Mouse (Mus musculus): ENCODE results near the gene Sqor.

Sqor gene

DNA sequence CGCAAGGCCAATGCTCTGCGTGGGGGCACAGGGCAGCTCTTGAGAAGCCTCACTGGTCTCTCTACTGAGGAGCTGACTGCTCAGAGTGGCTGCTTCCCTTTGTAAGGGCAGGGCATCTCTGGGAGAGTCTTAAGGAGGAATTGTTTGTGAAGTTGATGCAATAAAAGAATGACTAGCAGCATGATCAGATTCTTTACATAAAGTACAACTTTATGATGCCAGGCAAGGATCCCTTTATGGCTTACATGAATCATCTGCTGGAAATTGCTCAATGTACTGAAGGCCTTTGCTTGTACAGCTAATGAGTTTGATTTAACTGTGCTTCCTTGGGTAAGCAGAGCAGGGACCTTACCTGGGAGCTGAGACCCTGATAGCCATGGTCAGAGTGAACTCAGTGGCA lies 18.7 kb downstream of the Sqor start:
- DNase-seq (ENCODE audit: low spot score in 2 of 2), result no peak

DNA sequence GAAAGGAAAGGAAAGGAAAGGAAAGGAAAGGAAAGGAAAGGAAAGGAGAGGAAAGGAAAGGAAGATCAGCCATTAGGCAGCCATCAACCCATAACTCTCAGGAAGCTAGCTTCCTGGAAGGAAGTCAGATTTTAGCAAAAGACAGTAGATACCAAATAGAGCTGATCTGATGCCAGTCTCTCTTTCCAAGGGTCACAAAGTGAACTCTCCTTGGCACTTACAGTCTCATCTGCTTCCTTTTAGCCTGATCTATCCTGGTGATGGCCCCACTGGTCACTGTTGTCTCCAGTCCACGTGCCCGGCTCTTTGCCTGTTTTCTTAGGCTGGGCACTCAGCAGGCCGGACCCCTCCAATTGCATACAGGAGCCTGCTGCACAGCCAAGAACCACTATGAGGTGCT lies 19.7 kb downstream of the Sqor start:
- no peak for DNase-seq (ENCODE audit: low spot score in 2 of 2)

DNA sequence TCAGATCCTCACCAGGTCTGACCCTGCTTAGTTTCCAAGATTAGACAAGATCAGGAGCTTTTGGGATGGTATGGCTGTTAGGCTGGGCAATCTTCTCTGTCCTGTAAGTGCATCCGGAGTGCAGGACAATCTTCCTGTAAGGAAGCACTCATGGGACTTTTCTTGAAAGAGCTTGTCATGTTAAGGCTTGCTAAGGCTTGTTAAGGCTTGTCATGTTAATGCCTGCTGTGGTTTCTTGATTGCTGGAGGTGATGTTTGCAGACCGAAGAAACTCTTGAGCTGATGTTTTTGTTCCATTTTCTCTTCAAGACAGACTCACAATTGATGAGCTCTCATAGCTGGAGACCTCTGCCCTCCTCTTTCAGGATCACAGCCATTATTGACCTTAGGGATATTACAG lies 21.1 kb downstream of the Sqor start:
- DNase-seq (ENCODE audit: low spot score in 2 of 2), result no peak

DNA sequence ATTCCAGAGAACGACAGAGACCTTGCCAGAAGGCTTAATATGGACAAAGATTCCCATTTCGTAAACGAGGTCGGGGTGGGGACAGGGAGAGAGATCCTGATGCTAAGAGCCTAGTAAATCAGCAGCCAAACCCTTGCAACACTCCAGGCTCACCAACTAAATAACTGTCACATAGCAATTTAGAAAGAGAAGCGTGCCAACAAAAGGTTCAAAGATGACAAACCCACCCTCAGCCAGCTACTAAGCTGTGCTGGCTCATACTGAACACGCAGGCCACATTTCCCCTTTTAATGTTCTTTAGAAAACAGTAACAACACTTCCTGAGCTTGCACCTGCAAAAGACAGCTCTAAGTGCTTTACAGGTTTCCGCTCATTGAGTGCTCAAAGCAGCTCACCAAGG lies 24.3 kb downstream of the Sqor start:
- no peak for DNase-seq (ENCODE audit: low spot score in 2 of 2)

DNA sequence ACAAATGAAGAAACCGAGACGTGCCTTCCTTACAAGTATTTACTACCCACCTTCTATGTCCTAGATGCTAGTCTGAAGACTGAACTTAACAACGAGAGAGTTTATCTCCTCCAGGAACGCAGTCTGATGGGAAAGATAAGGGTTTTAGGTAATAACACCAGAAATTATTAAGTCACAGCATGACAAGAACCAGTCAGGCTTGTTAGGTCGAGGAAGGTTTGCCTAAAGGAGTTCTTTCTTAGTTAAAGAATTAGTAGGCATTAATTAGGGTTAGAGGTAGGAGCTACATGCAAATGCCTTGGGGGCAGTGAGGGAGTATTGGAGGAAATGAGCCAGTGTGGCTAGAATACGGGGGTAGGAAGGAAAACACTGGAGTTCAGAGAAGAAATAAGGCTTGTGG lies 24.7 kb downstream of the Sqor start:
- no peak for DNase-seq (ENCODE audit: low spot score in 2 of 2)

DNA sequence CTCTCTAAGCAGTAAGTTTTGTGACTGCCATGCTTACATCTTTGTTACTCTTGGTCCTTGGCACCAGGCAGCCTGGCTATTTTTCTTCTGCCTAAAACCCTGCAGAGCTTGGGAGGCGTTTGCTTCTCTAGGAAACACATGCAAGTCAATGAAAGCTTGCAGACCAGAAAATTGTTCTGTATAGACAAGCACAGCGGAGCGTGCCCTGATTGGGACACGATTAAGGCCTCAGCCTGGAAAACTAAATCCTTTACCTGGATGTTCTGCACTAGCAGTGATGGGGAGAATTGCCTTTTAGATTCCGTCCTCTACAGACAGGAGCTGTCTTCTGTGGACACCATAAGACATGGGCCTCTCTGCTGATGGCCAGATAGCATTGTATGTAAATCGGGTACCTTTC lies 39.4 kb downstream of the Sqor start:
- no peak for DNase-seq (ENCODE audit: low spot score in 2 of 2)

DNA sequence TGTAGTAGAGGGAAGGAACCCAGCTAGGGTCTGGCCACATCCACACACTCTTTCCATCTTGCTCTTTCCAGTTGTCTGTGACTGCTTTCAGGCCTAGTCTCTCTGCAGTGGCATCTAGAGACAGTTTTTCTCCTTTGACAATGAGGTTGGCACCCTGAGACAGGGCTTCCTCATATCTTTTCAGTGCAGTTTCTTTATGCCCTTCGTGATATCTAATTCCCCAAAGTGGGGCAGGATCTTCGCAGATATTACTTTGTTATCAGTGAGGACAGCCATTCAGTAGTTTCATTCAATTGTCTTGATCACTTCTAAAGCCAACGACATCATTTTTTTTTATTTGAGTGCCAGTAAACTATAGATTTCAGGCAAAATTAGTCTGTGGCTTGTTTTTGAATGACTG lies 41.0 kb downstream of the Sqor start:
- DNase-seq (ENCODE audit: low spot score in 2 of 2), result no peak

DNA sequence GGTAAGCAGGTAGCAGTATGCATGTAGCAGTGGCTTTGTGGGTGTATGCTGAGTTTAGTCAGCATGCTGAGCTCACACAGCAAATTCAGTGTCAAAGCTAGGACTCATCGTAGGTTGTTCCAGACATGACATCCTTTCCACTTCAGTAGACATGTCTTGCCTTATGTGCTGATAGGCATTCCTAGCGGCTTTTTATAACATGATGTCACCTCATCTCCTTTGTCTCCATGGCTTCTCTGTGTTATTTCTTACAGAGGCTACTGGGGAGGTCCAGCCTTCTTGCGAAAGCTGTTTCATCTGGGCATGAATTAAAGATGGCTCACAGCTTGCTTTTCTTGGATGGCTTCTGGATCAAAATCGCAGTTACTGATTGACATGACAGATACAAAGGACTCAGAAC lies 44.0 kb downstream of the Sqor start:
- DNase-seq (ENCODE audit: low spot score in 2 of 2), result no peak

DNA sequence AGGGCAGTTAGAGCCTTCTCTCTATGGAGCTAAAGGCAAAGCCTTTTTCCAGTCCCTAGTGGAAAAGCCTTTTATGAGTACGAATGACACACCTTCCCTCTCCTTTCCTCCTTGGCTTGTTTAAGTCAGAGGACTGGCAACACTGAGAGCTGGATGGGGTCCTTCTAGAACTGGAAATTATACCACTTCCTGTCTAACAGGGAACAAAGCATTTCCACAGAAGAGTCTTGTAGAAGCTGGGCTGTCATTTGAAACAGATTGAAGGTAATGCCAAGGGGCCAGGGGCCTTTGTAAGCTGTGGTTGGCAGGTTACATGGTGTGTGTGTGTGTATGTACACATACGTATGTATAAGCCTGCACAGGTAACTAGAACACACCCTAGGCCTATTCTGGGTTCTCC lies 51.9 kb downstream of the Sqor start:
- no peak for DNase-seq (ENCODE audit: low spot score in 2 of 2)

DNA sequence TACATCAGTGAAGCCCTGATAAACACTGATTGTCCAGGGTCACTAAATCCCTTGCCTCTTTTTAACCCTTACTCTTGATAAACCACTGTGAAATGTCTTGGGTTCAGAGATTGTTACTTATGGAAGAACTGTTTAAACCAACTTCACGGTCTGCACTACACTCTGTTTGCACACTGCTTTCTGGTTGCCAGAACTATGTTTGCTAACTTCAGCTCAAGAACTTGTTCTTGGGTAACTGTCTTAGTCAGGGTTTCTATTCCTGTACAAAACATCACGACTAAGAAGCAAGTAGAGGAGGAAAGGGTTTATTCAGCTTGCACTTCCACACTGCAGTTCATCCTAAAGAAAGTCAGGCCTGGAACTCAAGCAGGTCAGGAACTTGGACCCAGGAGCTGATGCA lies 56.2 kb downstream of the Sqor start:
- DNase-seq (ENCODE audit: low spot score in 2 of 2), result no peak

DNA sequence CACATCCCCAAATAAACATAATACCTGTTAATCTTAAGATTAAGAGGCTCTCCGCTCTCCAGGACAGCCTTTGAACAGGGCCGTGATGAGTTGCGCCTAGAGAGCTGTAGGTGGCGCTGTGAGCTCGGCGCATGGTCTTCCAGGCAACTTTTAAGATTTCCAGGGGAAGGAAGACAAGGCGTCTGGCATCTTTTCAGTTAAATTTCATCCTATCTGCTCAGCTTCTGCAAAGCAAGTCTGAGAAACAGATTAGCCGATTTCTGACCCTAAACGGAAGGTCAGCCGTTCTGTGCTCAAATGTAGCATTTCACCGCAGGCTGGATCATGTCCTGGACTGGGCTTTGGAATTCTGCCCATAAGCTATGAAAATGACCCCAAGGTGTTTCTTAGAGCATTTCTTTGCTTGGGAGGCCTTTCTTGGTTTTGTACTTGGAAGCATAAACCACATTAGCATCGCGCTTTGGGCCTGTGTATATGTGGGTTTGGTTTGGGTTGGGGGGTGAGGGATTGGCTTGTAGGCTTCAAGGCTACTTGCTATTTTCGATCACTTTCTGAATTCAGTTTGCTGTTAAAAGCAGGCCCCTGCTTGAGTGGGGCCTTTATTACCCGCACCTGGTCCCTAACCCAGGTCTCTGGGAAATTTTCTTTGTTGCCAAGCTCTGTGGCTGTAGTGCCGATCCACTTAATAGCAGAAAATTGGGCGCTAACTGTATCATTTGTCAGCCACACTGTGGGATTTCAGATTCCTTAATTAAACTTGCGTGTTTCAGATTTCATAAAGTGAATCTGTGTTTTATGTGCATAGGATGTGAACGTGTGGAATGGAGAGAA lies 60.6 kb downstream of the Sqor start:
- no peak for DNase-seq (ENCODE audit: low spot score in 2 of 2)

DNA sequence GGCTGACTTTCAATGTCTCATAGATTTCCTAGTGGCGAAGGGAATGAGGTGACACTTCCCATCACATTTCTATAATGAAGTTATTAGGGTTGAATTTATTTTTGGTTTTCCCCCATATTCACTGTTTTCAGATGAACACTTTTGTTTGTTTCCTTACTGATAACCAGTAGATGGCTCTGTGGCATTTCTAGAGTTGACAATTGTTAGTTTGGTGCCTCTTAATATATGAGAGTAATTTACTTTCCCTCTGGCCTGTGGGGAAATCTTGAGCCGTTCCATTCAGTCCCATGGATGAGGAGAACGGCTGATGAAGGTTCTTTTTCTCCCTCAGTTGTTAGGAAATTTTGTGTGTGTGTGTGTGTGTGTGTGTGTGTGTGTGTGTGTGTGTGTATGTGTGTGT lies 61.3 kb downstream of the Sqor start:
- no peak for DNase-seq (ENCODE audit: low spot score in 2 of 2)

DNA sequence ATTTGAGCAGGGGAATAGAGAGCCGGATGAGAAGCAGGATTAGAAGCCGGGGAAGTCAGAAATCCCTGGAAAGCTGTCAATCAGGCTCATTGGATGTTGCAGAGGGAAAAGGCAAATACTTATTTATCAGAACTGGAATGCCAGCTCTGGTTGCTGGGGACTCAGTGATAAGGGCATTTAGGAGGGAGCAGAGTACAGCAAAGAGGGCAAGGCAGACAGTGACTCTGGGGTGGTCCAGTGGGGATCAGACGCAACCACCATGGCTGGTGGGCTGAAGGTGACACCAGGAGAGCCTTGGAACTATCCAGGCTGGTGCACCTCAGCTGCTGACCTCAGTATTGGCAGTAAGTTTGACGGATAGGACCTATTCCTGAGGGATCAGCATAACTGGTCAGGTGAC lies 89.6 kb downstream of the Sqor start:
- DNase-seq (ENCODE audit: low spot score in 2 of 2), result no peak

DNA sequence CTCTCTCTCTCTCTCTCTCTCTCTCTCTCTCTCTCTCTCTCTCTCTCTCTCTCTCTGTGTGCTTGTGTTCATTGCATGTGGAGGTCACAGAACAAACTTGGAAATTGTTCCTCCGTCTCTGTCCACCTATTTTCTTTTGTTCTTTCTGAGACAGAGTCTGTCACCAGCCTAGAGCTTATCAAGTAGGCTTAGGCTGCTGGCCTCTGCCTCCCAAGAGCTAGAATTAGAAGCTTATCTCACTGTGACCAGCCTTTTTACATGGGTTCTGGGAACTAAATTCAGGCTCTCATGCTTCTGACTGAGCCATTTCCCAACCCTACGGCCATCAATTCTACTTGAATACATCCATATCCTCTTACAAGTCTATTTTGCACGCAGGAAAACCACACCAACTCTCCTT lies 90.3 kb downstream of the Sqor start:
- no peak for DNase-seq (ENCODE audit: low spot score in 2 of 2)

Measured in spleen, postnatal 4 days (tissue).